In the genomic region with DNA sequence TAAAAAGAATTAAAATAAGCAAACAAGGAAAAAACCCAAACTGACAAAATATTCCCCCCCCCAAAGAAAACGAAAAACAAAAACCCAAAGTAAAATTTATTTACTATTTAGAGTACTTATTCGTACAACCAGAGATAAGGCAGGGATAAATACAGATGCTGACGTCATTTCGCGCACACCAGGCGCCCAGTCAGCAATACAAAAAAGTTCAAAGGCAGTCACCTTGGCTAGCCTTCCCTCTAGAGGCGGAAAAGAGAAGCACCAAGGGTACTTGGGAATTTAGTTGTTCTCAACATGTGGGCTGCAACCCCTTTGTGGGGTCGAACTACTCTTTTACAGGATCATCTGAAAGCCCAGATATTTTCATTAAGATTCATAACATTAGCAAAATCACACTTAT, we compare ENCODE assay signal across 12 mouse cellular contexts. TPM values are rescaled to one million over a fixed set of nuclear protein-coding genes. Genes with fewer than 3 reads are reported as not detected.
DNase-seq lines count a peak whose midpoint lies in the region; ATAC-seq and TF ChIP-seq lines count a peak whose summit lies in the region.
"Had no signal": no experiment of that assay in that cellular context is flagged by ENCODE, and none has a peak within 500 bp of the region (broad histone marks: within the 10 kb centered on the region; RNA-seq: fewer than 3 reads in every experiment).

No protein-coding gene starts in this region.

- peak; percentile 53 for DNase-seq in kidney, postnatal 0 days (ENCODE audit: low spot score)
- no peak for DNase-seq in kidney, adult 9 months
- DNase-seq in c-Kit-positive CD71-positive TER-119-positive erythroid progenitor cells, embryonic 14.5 days (ENCODE audit: low spot score), result peak; percentile 37
- DNase-seq in liver, postnatal 0 days, result no peak
- DNase-seq in adrenal gland, postnatal 4 days (ENCODE audit: low spot score in 2 of 2), result no peak
- DNase-seq in hindbrain, embryonic 14.5 days (ENCODE audit: low spot score), result no peak
- no peak for DNase-seq in kidney, adult 8-10 months
- DNase-seq: thymus, postnatal 4 days had no signal

- WGBS in kidney, postnatal 0 days, result 14% methylated on average over 8 of the region's 8 CpGs
- WGBS in liver, postnatal 0 days (ENCODE audit: insufficient replicate concordance), result 6% methylated on average over 8 of the region's 8 CpGs
- WGBS in hindbrain, embryonic 14.5 days, result 20% methylated on average over 8 of the region's 8 CpGs

- no peaks in the 10 kb centered on the region for H3K36me3 ChIP-seq in kidney, postnatal 0 days (ENCODE audit: insufficient read depth, low read length)
- no peaks in the 10 kb centered on the region for H3K36me3 ChIP-seq in E14TG2a.4 (ENCODE audit: insufficient read depth, low read length)
- H3K36me3 ChIP-seq in liver, postnatal 0 days (replicated peaks; ENCODE audit: insufficient read depth, low read length), result no peaks in the 10 kb centered on the region
- H3K36me3 ChIP-seq in hindbrain, embryonic 14.5 days (replicated peaks; ENCODE audit: control insufficient read depth, insufficient read depth), result no peaks in the 10 kb centered on the region
- H3K36me3 ChIP-seq: hindbrain, embryonic 15.5 days had no signal

- no peaks in the 10 kb centered on the region for H3K27me3 ChIP-seq in kidney, postnatal 0 days (ENCODE audit: insufficient read depth, low read length)
- no peaks in the 10 kb centered on the region for H3K27me3 ChIP-seq in E14TG2a.4 (ENCODE audit: insufficient read depth, low read length)
- H3K27me3 ChIP-seq in liver, postnatal 0 days (ENCODE audit: insufficient read depth, low read length), result 0 out of 2 replicates have a peak, but pooled peaks cover 6% of the 10 kb centered on the region
- no peaks in the 10 kb centered on the region for H3K27me3 ChIP-seq in hindbrain, embryonic 14.5 days (ENCODE audit: control insufficient read depth, insufficient read depth, low read length)
- H3K27me3 ChIP-seq: hindbrain, embryonic 15.5 days had no signal

- no peaks in the 10 kb centered on the region for H3K9me3 ChIP-seq in kidney, postnatal 0 days (replicated peaks; ENCODE audit: low read length)
- no peaks in the 10 kb centered on the region for H3K9me3 ChIP-seq in E14TG2a.4 (ENCODE audit: low read length)
- H3K9me3 ChIP-seq in liver, postnatal 0 days (ENCODE audit: low read length), result no peaks in the 10 kb centered on the region
- H3K9me3 ChIP-seq in hindbrain, embryonic 14.5 days (ENCODE audit: control insufficient read depth, low read length), result no peaks in the 10 kb centered on the region
- H3K9me3 ChIP-seq: hindbrain, embryonic 15.5 days had no signal

- no peak overlapping the region for H3K4me2 ChIP-seq in kidney, postnatal 0 days (ENCODE audit: low read length)
- H3K4me2 ChIP-seq in liver, postnatal 0 days (ENCODE audit: low read depth, low read length), result no peak overlapping the region
- no peak overlapping the region for H3K4me2 ChIP-seq in hindbrain, embryonic 14.5 days (replicated peaks)

- H3K27ac ChIP-seq in kidney, postnatal 0 days, result no peak overlapping the region
- no peak overlapping the region for H3K27ac ChIP-seq in liver, postnatal 0 days (ENCODE audit: low read depth)
- H3K27ac ChIP-seq in hindbrain, embryonic 14.5 days, result no peak overlapping the region
- H3K27ac ChIP-seq: hindbrain, embryonic 15.5 days had no signal

- H3K4me3 ChIP-seq in kidney, postnatal 0 days (replicated peaks; ENCODE audit: low read depth, low read length), result no peak overlapping the region
- no peak overlapping the region for H3K4me3 ChIP-seq in E14TG2a.4 (replicated peaks; ENCODE audit: low read length)
- H3K4me3 ChIP-seq in liver, postnatal 0 days (ENCODE audit: low read depth, low read length), result no peak overlapping the region
- no peak overlapping the region for H3K4me3 ChIP-seq in hindbrain, embryonic 14.5 days (replicated peaks; ENCODE audit: low read length)
- H3K4me3 ChIP-seq: hindbrain, embryonic 15.5 days had no signal

- TF ChIP-seq CTCF in kidney, postnatal 0 days (IDR thresholded peaks at IDR 0.05; ENCODE audit: low read depth), result peak; percentile 53; the same call in 1 of the 2 replicates
- peak; percentile 54 for TF ChIP-seq CTCF in E14TG2a.4 (conservative IDR thresholded peaks at IDR 0.05; ENCODE audit: low read length)
- peak; percentile 46 for TF ChIP-seq CTCF in liver, postnatal 0 days (IDR thresholded peaks at IDR 0.05; ENCODE audit: low read depth)

- no peak for TF ChIP-seq EP300 in liver, postnatal 0 days (IDR thresholded peaks at IDR 0.05; ENCODE audit: low read depth)

- no peak for ATAC-seq in kidney, postnatal 0 days (replicated peaks; ENCODE audit: low FRiP score, low read depth)
- ATAC-seq in liver, postnatal 0 days, result no peak
- no peak for ATAC-seq in hindbrain, embryonic 14.5 days (ENCODE audit: low FRiP score)

- H3K9ac ChIP-seq in kidney, postnatal 0 days (ENCODE audit: low read depth, low read length), result no peak overlapping the region
- no peak overlapping the region for H3K9ac ChIP-seq in liver, postnatal 0 days (replicated peaks)
- H3K9ac ChIP-seq in hindbrain, embryonic 14.5 days, result no peak overlapping the region
- H3K9ac ChIP-seq: hindbrain, embryonic 15.5 days had no signal

- no peaks in the 10 kb centered on the region for H3K4me1 ChIP-seq in kidney, postnatal 0 days (replicated peaks; ENCODE audit: insufficient read depth, low read length)
- H3K4me1 ChIP-seq in E14TG2a.4 (replicated peaks; ENCODE audit: low read depth, low read length), result peaks cover 39% of the 10 kb centered on the region
- H3K4me1 ChIP-seq in liver, postnatal 0 days (ENCODE audit: insufficient read depth), result no peaks in the 10 kb centered on the region
- no peaks in the 10 kb centered on the region for H3K4me1 ChIP-seq in hindbrain, embryonic 14.5 days (replicated peaks; ENCODE audit: control insufficient read depth, insufficient read depth, low read length)

RNA-seq across cellular contexts. Expression of a gene that starts 7.1 kb away (rescaled TPM):
- 22.4 and 25.9 TPM in 2 replicates for polyA plus RNA-seq in kidney, postnatal 0 days (2015; fragmentation: Nextera tagmentation; extraction: Ambion mirVana)
- polyA plus RNA-seq in liver, postnatal 0 days (2015; fragmentation: Nextera tagmentation; extraction: Ambion mirVana), result 6.3 and 7.0 TPM in 2 replicates
- total RNA-seq in adrenal gland, postnatal 4 days (2021), result 10 to 100 TPM; 27.6 to 32.9 TPM
- polyA plus RNA-seq in hindbrain, embryonic 14.5 days (2014; fragmentation: Nextera tagmentation; extraction: Ambion mirVana), result 22.3 and 22.6 TPM in 2 replicates

RNA-seq across cellular contexts. Expression of a gene that starts 11.5 kb away (rescaled TPM):
- polyA plus RNA-seq in kidney, postnatal 0 days (2015; fragmentation: Nextera tagmentation; extraction: Ambion mirVana), result 0.87 and 0.92 TPM in 2 replicates
- not detected in 2 replicates for polyA plus RNA-seq in liver, postnatal 0 days (2015; fragmentation: Nextera tagmentation; extraction: Ambion mirVana)
- under 1 TPM in 1 of 2 experiments, not detected in 1; 0.53 TPM for total RNA-seq in adrenal gland, postnatal 4 days (2021)
- 13.7 and 18.5 TPM in 2 replicates for polyA plus RNA-seq in hindbrain, embryonic 14.5 days (2014; fragmentation: Nextera tagmentation; extraction: Ambion mirVana)
- total RNA-seq: left cerebral cortex, adult 18-20 months had no signal
- polyA plus RNA-seq: lung, embryonic 16.5 days had no signal

RNA-seq across cellular contexts. Expression of a gene that starts 31.9 kb away (rescaled TPM):
- 212 and 227 TPM in 2 replicates for polyA plus RNA-seq in kidney, postnatal 0 days (2015; fragmentation: Nextera tagmentation; extraction: Ambion mirVana)
- polyA plus RNA-seq in liver, postnatal 0 days (2015; fragmentation: Nextera tagmentation; extraction: Ambion mirVana), result 10.1 TPM in 2 replicates
- 100 to 1,000 TPM; 110 to 132 TPM for total RNA-seq in adrenal gland, postnatal 4 days (2021)
- polyA plus RNA-seq in hindbrain, embryonic 14.5 days (2014; fragmentation: Nextera tagmentation; extraction: Ambion mirVana), result 28.1 and 35.6 TPM in 2 replicates

Comparison
In these comparisons a context has a peak if more than half of its experiments do, and no peak if none do; other contexts are left out.
1. DNase-seq: peak in kidney, postnatal 0 days (single experiment) and c-Kit-positive CD71-positive TER-119-positive erythroid progenitor cells, embryonic 14.5 days (single experiment); none in kidney, adult 9 months (single experiment), liver, postnatal 0 days (single experiment), adrenal gland, postnatal 4 days (0 of 2), hindbrain, embryonic 14.5 days (single experiment) and kidney, adult 8-10 months (0 of 2).
2. Peak in every context shown above with its lines, with median percentiles within 50 percentile points of each other: CTCF ChIP-seq.